Mouse (Mus musculus): ENCODE measurements around the gene Grasp. TPM values are rescaled to one million over a fixed set of nuclear protein-coding genes. Genes with fewer than 3 reads are reported as not detected.

Grasp gene
- total and polyA plus RNA-seq, 2 experiments, result 0.92 to 1.5 TPM

DNA sequence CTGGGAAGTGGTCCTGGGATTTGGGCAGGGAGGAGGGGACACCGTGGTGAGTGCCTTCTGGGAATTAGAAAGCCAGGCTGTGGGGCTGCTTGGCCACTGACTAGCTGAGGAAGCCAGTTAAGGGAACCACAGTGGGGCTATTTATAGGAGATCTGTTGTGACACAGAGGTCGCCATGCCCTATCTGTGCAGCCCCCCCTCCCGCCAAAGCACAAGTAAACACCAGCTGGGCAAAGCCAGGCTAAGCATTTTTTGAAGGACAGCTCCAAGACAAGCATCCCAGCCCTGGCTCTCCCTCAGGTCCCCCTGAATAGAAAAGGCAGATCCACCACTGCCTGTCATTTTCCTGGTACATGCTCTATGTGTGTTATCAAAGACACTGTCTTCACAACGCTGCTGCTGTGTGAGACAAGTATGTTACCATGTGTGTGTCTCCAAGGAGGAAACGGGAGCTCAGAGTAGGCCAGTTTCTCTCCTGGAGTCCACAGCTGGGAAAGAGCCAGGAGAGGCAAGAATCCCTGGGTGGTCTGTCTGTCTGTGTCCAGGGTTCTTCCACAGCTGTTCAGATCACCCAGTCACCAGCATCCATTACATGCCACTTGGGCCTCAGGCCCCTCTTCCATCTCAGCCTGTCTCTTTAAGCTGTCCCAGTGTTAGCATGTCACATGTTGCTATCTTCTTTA, 24.2 kb downstream of the Grasp start:
- Histone ChIP-seq H3K27ac (replicated peaks; ENCODE audit: insufficient read depth, low read depth, low read length) (no peak overlapping the region), H3K9ac (ENCODE audit: low read depth, low read length) (no peak overlapping the region)
- WGBS, result 77% methylated on average over 5 of the region's 5 CpGs

DNA sequence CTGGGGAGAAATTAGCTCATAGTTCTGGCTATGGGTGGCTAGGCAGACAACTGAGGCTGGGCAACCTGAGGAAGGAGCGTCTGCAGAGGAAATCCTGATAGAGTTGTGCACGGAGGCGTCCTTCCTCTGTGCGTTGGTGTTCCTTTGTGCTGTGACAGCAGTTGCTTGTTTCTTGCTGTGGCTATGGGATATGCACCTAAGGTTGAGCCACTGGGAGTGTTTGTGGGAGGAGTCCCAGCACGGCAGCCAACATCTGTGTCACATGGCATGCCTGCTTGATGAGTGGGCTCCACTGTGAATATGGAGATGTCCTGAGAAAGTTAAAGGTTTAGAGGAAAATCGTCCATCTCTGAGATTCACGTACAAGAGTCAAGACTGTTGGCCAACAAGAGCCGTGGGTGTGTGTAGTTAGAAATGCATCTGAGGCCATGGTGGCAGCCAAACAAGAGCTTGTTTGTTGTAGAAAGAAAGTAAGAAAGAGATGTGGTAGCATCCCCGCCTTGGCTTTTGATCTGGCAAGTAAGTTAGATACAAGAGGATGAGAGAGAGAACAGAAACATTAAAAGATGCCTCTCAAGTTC, 26.3 kb downstream of the Grasp start:
- H3K79me2 ChIP-seq (ENCODE audit: control insufficient read depth, insufficient read depth, low read length), result no peaks in the 10 kb centered on the region
- no peak overlapping the region for H3K27ac ChIP-seq (replicated peaks; ENCODE audit: insufficient read depth, low read depth, low read length)
- H3K4me1 ChIP-seq (ENCODE audit: control insufficient read depth, insufficient read depth, low read length), result peaks cover 11% of the 10 kb centered on the region
- H3K4me3 ChIP-seq (ENCODE audit: insufficient read depth, low read depth, low read length), result no peak overlapping the region
- H3K36me3 ChIP-seq (ENCODE audit: control insufficient read depth, insufficient read depth, low read length), result no peaks in the 10 kb centered on the region
- DNase-seq (ENCODE audit: extremely low read depth, low read depth, low spot score), result no peak
- H3K9ac ChIP-seq (ENCODE audit: low read depth, low read length), result no peak overlapping the region
- TF ChIP-seq POLR2A (IDR thresholded peaks at IDR 0.05; ENCODE audit: extremely low read depth, insufficient read depth, low read length) (no peak), CTCF (IDR thresholded peaks at IDR 0.05; ENCODE audit: low read depth, low read length) (no peak)
- 82% methylated on average over 9 of the region's 9 CpGs for WGBS
- no peaks in the 10 kb centered on the region for H3K27me3 ChIP-seq (ENCODE audit: control insufficient read depth, insufficient read depth, low read length)

More for the DNA sequence above, 24.2 kb downstream of the Grasp start:
- H3K4me1 ChIP-seq (ENCODE audit: control insufficient read depth, insufficient read depth, low read length), result peaks cover 8% of the 10 kb centered on the region
- H3K27me3 ChIP-seq (ENCODE audit: control insufficient read depth, insufficient read depth, low read length), result no peaks in the 10 kb centered on the region
- H3K36me3 ChIP-seq (ENCODE audit: control insufficient read depth, insufficient read depth, low read length), result no peaks in the 10 kb centered on the region
- H3K4me3 ChIP-seq (ENCODE audit: insufficient read depth, low read depth, low read length), result no peak overlapping the region
- TF ChIP-seq CTCF (IDR thresholded peaks at IDR 0.05; ENCODE audit: low read depth, low read length) (no peak), POLR2A (IDR thresholded peaks at IDR 0.05; ENCODE audit: extremely low read depth, insufficient read depth, low read length) (no peak)
- no peak for DNase-seq (ENCODE audit: extremely low read depth, low read depth, low spot score)
- no peaks in the 10 kb centered on the region for H3K79me2 ChIP-seq (ENCODE audit: control insufficient read depth, insufficient read depth, low read length)

DNA sequence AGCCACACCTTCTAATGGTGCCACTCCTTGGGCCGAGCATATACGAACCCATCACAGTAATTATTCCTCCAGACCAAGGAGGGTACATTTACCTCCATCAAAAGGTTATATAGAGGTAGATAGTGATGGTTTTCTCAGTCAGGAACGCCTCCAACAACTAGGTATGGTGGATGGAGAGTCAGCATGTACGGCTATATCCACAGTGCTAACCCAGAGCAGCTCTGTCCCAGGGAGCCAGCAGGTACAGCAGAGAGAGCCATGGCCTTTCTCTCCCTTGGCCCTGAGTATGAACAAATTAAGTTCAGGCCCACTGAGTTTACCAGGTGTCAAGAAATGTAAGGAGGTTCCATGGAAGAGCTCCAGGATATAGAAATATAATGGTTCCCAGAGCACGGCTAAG, 27.9 kb downstream of the Grasp start:
- 94% methylated on average over 5 of the region's 5 CpGs for WGBS
- H3K27me3 ChIP-seq (ENCODE audit: control insufficient read depth, insufficient read depth, low read length), result no peaks in the 10 kb centered on the region

DNA sequence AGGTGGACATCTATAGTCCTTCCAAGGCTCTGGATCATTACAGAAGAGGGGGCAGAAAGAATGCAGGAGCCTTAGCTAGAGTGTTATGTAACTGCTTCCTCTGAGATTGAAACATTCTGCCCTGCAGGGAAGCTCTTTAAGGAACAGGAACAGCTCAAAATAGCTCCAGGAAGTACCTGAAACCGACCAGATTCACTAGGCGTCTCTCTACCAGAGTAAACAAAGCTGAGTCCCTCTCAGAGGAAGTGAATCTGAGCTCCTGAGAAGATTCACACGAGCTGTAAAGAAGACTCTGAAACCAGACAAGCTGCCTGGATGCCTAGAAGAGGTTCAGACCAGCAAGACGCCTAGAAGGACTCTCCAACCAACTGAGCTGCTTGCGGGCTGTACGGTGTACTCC, 28.6 kb downstream of the Grasp start:
- 82% methylated on average over 6 of the region's 6 CpGs for WGBS
- Histone ChIP-seq H3K4me3 (ENCODE audit: insufficient read depth, low read depth, low read length) (no peak overlapping the region), H3K27me3 (ENCODE audit: control insufficient read depth, insufficient read depth, low read length) (no peaks in the 10 kb centered on the region), H3K79me2 (ENCODE audit: control insufficient read depth, insufficient read depth, low read length) (no peaks in the 10 kb centered on the region), H3K4me1 (ENCODE audit: control insufficient read depth, insufficient read depth, low read length) (peaks cover 5% of the 10 kb centered on the region), H3K27ac (replicated peaks; ENCODE audit: insufficient read depth, low read depth, low read length) (no peak overlapping the region), H3K36me3 (ENCODE audit: control insufficient read depth, insufficient read depth, low read length) (no peaks in the 10 kb centered on the region), H3K9ac (ENCODE audit: low read depth, low read length) (no peak overlapping the region)
- DNase-seq (ENCODE audit: extremely low read depth, low read depth, low spot score), result peak; percentile 40
- TF ChIP-seq POLR2A (IDR thresholded peaks at IDR 0.05; ENCODE audit: extremely low read depth, insufficient read depth, low read length) (no peak), CTCF (IDR thresholded peaks at IDR 0.05; ENCODE audit: low read depth, low read length) (no peak)

More for the DNA sequence above, 27.9 kb downstream of the Grasp start:
- no peak overlapping the region for H3K27ac ChIP-seq (replicated peaks; ENCODE audit: insufficient read depth, low read depth, low read length)
- DNase-seq (ENCODE audit: extremely low read depth, low read depth, low spot score), result no peak
- no peak overlapping the region for H3K9ac ChIP-seq (ENCODE audit: low read depth, low read length)
- H3K4me1 ChIP-seq (ENCODE audit: control insufficient read depth, insufficient read depth, low read length), result peaks cover 9% of the 10 kb centered on the region
- H3K4me3 ChIP-seq (ENCODE audit: insufficient read depth, low read depth, low read length), result no peak overlapping the region
- TF ChIP-seq POLR2A (IDR thresholded peaks at IDR 0.05; ENCODE audit: extremely low read depth, insufficient read depth, low read length), result no peak
- no peak for TF ChIP-seq CTCF (IDR thresholded peaks at IDR 0.05; ENCODE audit: low read depth, low read length)
- no peaks in the 10 kb centered on the region for H3K79me2 ChIP-seq (ENCODE audit: control insufficient read depth, insufficient read depth, low read length)
- H3K36me3 ChIP-seq (ENCODE audit: control insufficient read depth, insufficient read depth, low read length), result no peaks in the 10 kb centered on the region

DNA sequence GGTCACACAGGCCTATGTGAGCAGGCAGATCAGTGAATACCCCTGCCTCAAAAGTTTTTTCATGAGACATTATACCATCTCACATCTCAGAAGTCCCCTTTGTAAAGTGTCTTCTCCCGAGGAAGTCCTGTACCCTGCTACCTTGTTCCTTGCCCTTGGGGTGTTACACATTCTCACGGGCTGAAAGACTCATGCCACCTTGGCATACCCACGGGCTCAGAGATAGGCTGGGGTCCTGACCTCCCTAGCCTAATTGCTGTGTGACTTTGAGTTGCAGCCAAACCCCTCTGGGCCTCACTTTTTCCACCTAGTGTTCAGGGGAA, 29.5 kb downstream of the Grasp start:
- peak overlapping the region; percentile 72 for H3K4me3 ChIP-seq (ENCODE audit: insufficient read depth, low read depth, low read length)
- TF ChIP-seq CTCF (IDR thresholded peaks at IDR 0.05; ENCODE audit: low read depth, low read length) (no peak), POLR2A (IDR thresholded peaks at IDR 0.05; ENCODE audit: extremely low read depth, insufficient read depth, low read length) (no peak)
- peak overlapping the region; percentile 52; the same call in 1 of the 2 replicates for H3K9ac ChIP-seq (ENCODE audit: low read depth, low read length)
- H3K27me3 ChIP-seq (ENCODE audit: control insufficient read depth, insufficient read depth, low read length), result no peaks in the 10 kb centered on the region
- H3K27ac ChIP-seq (replicated peaks; ENCODE audit: insufficient read depth, low read depth, low read length), result no peak overlapping the region
- 45% methylated on average over 3 of the region's 3 CpGs for WGBS
- peaks cover 2% of the 10 kb centered on the region for H3K4me1 ChIP-seq (ENCODE audit: control insufficient read depth, insufficient read depth, low read length)
- no peaks in the 10 kb centered on the region for H3K36me3 ChIP-seq (ENCODE audit: control insufficient read depth, insufficient read depth, low read length)
- no peak for DNase-seq (ENCODE audit: extremely low read depth, low read depth, low spot score)
- H3K79me2 ChIP-seq (ENCODE audit: control insufficient read depth, insufficient read depth, low read length), result no peaks in the 10 kb centered on the region

Data from liver, adult 2 months (tissue).